11 mouse cellular contexts compared by ENCODE assay signal in the genomic region with DNA sequence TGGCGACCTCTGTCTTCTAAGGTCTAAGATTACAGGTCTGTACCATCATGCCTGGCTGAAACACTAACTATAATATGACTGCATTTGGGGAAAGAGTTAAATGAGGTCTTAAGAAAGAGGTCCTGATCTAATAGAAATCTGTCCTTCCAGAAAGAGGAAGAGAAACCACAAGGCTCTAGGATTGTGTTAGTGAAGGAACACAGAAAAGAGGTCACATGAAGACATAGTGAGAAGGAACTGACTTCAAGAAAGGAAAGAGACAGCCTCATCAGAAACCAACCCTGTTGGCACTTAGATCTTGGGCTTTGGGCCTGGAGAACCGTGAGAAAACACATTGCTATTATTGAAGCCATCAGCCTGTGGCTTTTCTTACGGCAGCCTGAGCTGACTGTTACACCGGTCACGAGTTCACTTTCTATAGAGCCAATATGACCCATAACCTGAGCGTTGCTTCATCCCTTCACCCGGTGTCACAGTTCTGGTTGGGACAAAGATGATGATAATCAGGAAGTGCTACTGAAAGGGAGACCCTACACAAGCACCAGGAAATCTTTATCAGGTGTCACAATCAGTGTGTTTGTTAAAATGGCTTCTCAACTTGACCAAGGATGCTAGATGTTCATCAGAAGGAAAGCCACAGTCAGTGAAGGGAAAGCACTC.
"Had no signal": no experiment of that assay in that cellular context is flagged by ENCODE, and none has a peak within 500 bp of the region (broad histone marks: within the 10 kb centered on the region; RNA-seq: fewer than 3 reads in every experiment).

No protein-coding gene starts in this region.

- H3K4me1 ChIP-seq: intestine, embryonic 15.5 days; limb, embryonic 12.5 days; midbrain, embryonic 10.5 days had no signal

- H3K4me3 ChIP-seq: intestine, embryonic 15.5 days; left cerebral cortex, adult 2 months; limb, embryonic 12.5 days; midbrain, embryonic 10.5 days had no signal

- H3K9me3 ChIP-seq: intestine, embryonic 15.5 days; limb, embryonic 12.5 days; midbrain, embryonic 10.5 days had no signal

- H3K9ac ChIP-seq: intestine, embryonic 15.5 days; limb, embryonic 12.5 days had no signal

- H3K4me2 ChIP-seq: intestine, embryonic 15.5 days; limb, embryonic 12.5 days had no signal

- H3K27ac ChIP-seq: intestine, embryonic 15.5 days; left cerebral cortex, adult 2 months; limb, embryonic 12.5 days; midbrain, embryonic 10.5 days; stomach, postnatal 0 days had no signal

- ATAC-seq: intestine, embryonic 15.5 days had no signal

- DNase-seq: kidney, adult 18-20 months; kidney, postnatal 14 days; liver; midbrain, embryonic 14.5 days; right cerebral cortex, postnatal 14 days; thymus, postnatal 4 days had no signal

- H3K36me3 ChIP-seq: intestine, embryonic 15.5 days; limb, embryonic 12.5 days; midbrain, embryonic 10.5 days had no signal

- H3K27me3 ChIP-seq: intestine, embryonic 15.5 days; limb, embryonic 12.5 days had no signal
